Mouse (Mus musculus) olfactory bulb, adult 2 months (tissue): ENCODE data around the gene Akt1. TPM values are rescaled to one million over a fixed set of nuclear protein-coding genes. Genes with fewer than 3 reads are reported as not detected.

Source experiments
- H3K27ac ChIP-seq: fragments of 200-500 bp; 2 replicates; pipeline ENCODE4 v1.5.1; 2012; ENCODE audit warnings: low read depth, low read length; ENCODE audit not compliant: insufficient read depth
- H3K4me1 ChIP-seq: fragments of 200-500 bp; 2 replicates; pipeline ENCODE4 v1.6.1; 2012; ENCODE audit warnings: low read length; ENCODE audit not compliant: control insufficient read depth, insufficient read depth
- H3K4me3 ChIP-seq: fragments of 200-500 bp; 2 replicates; pipeline ENCODE4 v1.5.1; 2012; ENCODE audit warnings: mild to moderate bottlenecking, low read depth, low read length, moderate library complexity; ENCODE audit not compliant: insufficient read depth
- CTCF ChIP-seq: fragments of 200-500 bp; IDR thresholded peaks from 2 replicates; pipeline ENCODE4 v1.5.1; 2012; ENCODE audit warnings: low read depth, mild to moderate bottlenecking, low read length, moderate library complexity; ENCODE audit not compliant: insufficient read depth
- POLR2A ChIP-seq: fragments of 200-500 bp; IDR thresholded peaks from 2 replicates; pipeline ENCODE4 v1.6.1; 2012; ENCODE audit warnings: mild to moderate bottlenecking, low read depth, low read length, moderate library complexity; ENCODE audit not compliant: insufficient read depth
- WGBS: fragments of 180-500 bp; shearing (Covaris S2); methylation state at CpG from one replicate; pipeline ENCODE4 v1.1.7; 2018; 5-methylcytosine and 5-hydroxymethylcytosine counted together
- polyA plus RNA-seq: library from polyadenylated mRNA; stranded (reverse); fragments of >200 nt; gene quantifications from 2 replicates; pipeline ENCODE4 v1.2.4, GENCODE M21; 2012; ENCODE audit warnings: low replicate concordance; ENCODE audit not compliant: missing spikeins, insufficient read depth, insufficient read length

Gene Akt1
- polyA plus RNA-seq, 1 experiment, result not detected

DNA sequence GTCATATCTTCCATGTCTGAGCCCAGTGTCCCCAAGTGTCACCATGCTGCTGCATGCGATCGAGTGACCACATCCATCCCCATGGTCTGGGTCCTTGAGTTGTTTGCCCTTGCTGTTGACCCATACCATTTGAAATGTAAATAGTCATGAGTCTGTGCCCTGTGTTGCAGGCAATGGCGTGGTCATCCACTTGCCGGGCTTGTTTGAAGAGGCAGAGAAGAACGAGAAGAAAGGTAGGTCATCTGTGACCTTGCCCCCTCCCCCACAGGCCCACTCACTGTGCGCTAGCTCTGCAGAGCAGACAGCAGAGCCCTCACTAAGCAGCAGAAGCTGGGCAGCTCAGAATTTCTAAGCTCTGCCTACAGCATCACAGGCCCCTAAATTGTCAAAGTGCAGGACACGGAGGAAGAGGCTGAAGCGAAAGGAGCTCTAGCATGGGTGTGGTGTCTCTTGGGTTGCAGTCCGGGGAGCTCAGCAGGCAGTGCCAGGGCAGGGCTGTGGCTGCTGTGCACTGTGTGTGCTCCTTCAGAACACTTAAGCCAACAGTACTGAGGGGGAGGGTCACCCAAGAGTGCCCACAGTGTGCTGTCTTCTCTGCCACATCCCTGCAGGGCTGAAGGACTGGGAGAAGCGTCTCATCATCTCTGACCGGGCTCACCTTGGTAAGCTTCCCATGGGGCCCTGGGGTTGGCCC lies 42.5 kb downstream of the Akt1 start:
- Histone ChIP-seq H3K4me3 (no peak overlapping the region), H3K4me1 (peaks cover 13% of the 10 kb centered on the region), H3K27ac (no peak overlapping the region)
- TF ChIP-seq CTCF (no peak), POLR2A (no peak)
- WGBS, result 85% methylated on average over 11 of the region's 11 CpGs

DNA sequence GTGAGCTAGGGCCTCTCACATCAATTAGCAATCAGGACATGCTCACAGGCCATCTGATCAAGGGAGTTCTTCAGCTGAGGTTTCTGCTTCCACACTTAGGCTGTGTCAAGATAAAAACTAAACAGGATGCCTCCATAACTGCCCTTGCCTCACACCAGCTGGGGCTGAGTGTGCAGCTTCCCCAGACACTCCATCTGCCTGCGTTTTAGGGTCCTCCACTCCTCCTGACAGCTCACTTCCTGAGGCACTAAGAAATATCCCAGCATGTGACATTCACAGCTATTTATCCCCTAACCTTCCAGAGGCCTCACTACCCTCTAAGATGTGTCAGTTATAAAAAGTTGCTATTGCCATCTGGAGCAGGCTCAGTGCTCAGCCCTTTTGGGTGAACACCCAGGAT lies 43.2 kb downstream of the Akt1 start:
- peaks cover 13% of the 10 kb centered on the region for H3K4me1 ChIP-seq
- TF ChIP-seq POLR2A, result no peak
- TF ChIP-seq CTCF, result no peak
- 53% methylated on average over 1 of the region's 1 CpGs for WGBS
- no peak overlapping the region for H3K27ac ChIP-seq
- H3K4me3 ChIP-seq, result no peak overlapping the region

DNA sequence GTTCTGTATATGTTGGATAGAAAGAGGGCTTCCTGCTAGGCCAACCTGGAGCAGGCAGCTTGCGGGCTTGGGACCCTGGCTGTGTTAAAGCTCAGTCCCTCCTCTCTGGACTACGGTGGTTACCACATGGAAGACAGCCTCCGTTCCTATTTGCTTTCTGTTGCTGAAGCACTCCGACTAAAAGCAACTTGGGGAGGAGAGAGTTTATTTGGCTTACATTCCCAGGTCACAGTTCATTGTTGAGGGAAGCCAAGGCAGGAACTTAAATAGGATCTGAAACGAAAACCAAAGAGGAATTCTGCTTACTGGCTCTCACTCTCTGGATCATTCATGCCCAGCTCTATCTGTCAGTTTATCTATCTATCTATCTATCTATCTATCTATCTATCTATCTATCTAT lies 43.9 kb downstream of the Akt1 start:
- TF ChIP-seq POLR2A, result no peak
- no peak for TF ChIP-seq CTCF
- H3K27ac ChIP-seq, result no peak overlapping the region
- H3K4me3 ChIP-seq, result no peak overlapping the region
- 87% methylated on average over 5 of the region's 5 CpGs for WGBS
- H3K4me1 ChIP-seq, result peaks cover 13% of the 10 kb centered on the region

DNA sequence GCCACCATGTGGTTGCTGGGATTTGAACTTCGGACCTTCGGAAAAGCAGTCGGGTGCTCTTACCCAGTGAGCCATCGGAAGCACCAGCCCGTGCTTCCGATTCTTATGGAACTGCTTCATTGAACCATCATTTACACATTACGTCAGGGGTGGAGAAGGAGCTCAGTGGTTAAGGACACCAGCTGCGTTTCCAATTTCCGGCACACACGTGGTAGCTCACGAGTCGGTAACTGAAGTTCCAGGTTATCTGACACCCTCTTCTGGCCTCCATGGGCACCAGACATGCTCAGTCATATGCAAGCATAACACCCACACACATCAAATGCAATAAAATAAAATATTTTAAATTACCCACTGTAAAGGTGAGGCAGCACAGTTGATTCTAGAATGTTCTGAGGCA lies 44.7 kb downstream of the Akt1 start:
- no peak overlapping the region for H3K4me3 ChIP-seq
- TF ChIP-seq CTCF (no peak), POLR2A (no peak)
- no peak overlapping the region for H3K27ac ChIP-seq
- 95% methylated on average over 12 of the region's 12 CpGs for WGBS
- H3K4me1 ChIP-seq, result peaks cover 13% of the 10 kb centered on the region

DNA sequence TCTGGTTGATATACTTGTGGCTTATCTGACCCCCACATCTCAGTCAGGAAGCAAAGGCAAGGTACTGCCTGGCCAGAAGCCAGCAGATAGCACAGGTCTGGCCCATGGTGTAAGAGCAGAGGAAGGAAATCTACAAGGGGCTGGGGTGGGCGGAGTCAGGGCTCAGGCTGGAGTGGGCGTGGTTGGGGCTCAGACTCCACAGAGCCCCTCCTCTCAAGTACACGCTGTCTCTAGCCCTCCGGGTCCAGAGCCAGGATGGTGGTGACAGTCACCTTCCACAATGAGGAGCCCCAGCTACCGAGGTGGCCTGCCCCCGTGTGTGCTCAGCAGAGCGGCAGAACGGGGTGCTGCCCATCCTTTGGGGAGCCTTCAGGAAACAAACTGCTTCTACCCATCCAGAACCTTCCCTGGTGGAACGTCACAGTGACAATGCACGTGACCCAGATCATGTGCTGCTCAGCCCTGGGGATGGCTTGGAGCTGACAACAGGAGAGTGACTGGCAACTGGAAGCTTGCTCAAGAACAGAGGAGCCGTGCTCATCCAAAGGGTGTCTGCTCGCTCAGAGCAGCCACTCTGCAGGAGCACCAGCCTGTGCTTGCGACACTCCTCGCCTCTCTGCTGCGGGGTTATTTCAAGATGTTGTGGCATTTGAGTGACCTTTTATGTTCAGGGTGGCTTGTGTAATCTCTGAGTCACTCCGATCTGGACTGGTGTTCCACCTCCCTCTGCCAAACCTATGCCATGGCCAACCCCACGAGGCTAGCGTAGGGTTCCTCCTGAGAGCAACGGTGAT lies 45.6 kb downstream of the Akt1 start:
- Histone ChIP-seq H3K4me1 (peaks cover 15% of the 10 kb centered on the region), H3K27ac (peak overlapping the region; percentile 5; the same call in 1 of the 2 replicates), H3K4me3 (no peak overlapping the region)
- 19% methylated on average over 19 of the region's 19 CpGs for WGBS
- TF ChIP-seq POLR2A, result 0 out of 2 replicates have a peak, but pooled peaks have one; percentile 14
- no peak for TF ChIP-seq CTCF

DNA sequence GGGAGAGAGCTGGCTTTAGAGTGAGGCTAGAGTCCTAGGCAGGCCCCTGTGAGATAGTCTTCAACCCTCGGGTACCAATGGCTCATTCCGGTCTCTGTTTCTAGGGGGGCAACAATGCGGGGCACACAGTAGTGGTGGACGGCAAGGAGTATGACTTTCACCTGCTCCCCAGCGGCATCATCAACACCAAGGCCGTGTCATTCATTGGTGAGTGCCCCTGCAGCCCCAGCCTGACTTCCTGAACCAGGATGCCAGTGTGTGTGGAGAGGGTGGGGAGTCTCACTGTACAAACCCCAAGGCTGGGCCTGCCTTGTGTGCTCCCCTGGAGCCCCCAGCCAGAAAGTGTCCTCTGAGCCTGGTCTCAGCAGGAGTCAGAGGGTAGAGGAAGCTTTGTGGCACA lies 46.5 kb downstream of the Akt1 start:
- WGBS, result 90% methylated on average over 6 of the region's 6 CpGs
- TF ChIP-seq POLR2A (no peak), CTCF (no peak)
- H3K4me3 ChIP-seq, result no peak overlapping the region
- peaks cover 21% of the 10 kb centered on the region for H3K4me1 ChIP-seq
- no peak overlapping the region; the same call in 1 of the 2 replicates for H3K27ac ChIP-seq

DNA sequence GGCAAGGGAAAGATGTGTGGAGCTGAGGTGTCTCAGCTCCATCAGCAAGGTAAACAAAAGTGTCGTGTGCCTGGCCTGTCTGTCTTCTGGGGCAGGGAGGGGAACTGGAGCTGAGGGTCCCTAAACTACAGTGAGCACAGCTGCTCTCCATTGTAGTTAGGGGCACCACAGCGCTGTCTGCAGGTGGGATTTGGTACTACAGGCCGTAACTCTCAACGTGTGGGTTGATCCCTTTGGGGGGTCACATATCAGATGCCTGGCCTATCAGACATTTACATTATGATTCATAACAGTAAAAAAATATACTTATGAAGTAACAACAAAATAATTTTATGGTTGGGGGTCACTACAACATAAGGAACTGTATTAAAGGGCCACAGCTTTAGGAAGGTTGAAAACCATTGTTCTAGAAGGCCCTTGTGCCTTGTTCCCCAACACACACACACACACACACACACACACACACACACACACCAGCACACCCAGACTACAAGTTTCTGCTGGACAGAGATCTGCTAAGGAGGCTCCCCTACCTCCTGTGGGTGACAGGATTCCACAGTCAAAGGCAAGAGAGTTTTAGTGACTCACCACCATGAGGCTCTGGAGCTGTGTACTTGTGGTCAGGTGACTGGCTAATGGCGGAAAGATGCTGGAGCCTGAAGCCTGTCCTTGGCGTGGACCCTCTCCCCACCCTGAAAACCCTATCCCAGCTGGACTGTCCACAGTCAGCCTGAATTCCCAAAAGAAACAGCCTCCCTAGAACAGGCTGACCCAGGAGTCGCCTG lies 47.4 kb downstream of the Akt1 start:
- 0 out of 2 replicates have a peak, but pooled peaks have one; percentile 6 for TF ChIP-seq CTCF
- TF ChIP-seq POLR2A, result no peak
- H3K4me3 ChIP-seq, result no peak overlapping the region
- 75% methylated on average over 7 of the region's 7 CpGs for WGBS
- H3K4me1 ChIP-seq, result peaks cover 24% of the 10 kb centered on the region
- H3K27ac ChIP-seq, result no peak overlapping the region

DNA sequence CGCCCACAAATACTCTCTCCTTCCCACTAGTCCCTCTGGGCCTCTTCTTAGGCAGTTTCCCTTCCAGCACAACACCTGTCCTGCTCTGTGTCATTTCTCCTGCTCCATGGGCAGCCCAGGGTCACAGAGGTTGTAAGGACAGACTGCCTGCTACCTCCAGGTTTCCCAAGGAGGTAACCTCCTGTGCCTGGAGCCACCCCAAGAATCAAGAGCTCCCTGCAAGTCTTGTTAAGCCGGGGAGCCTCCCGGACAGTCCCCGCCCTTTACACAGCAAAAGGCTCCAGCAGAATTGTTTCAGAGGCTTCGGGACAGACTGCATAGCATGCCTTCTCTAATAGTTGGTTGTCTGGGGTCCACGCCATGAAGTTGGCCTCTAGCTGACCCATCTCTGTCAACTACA lies 48.2 kb downstream of the Akt1 start:
- no peak overlapping the region for H3K27ac ChIP-seq
- H3K4me1 ChIP-seq, result peaks cover 25% of the 10 kb centered on the region
- WGBS, result 86% methylated on average over 6 of the region's 6 CpGs
- TF ChIP-seq POLR2A, result no peak
- TF ChIP-seq CTCF, result no peak
- no peak overlapping the region for H3K4me3 ChIP-seq
